Mouse (Mus musculus): ENCODE data around the gene Hist1h2an.

DNA sequence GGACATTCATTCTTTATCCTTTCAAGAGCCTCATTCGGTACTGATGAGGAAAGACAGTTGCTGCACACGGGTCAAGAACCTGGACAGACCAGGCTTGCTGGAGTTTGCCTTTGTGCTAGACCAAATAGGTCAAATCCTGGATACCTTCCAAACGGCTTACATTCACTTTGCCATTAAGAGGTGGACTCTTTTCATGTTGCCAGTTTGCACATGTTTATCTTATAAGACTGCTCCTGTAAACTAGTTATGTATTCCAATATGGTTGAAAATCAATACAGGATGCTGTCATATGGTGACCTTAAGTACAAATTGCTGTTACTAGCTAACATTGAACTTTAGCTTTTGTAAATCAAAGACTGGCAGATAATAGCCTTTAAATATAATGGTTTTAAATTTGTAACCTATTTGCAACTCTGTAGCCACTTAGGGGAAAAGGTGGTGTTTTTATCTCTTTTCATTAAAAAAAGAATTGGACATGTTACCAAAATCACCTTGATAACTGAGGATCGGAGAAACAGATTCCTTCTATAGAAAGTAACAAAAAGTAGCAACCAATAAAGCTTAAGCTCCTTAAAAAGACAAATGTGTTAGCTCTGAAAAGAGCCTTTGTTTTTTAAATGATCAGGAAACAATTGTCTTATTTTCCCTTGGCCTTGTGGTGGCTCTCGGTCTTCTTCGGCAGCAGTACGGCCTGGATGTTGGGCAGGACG lies 674 bp downstream of the Hist1h2an start:
- no peak for TF ChIP-seq POLR2A (IDR thresholded peaks at IDR 0.05; ENCODE audit: borderline replicate concordance, low read depth, low read length)
- TF ChIP-seq CTCF (IDR thresholded peaks at IDR 0.05; ENCODE audit: low read depth, low read length) = no peak

Data from bone marrow macrophage, adult 2 months (primary cell).